8 mouse cellular contexts compared by ENCODE assay signal in genomic region chr2:93744346-93745229, GRCm38 (mm10).
DNase-seq lines count a peak whose midpoint lies in the region; ATAC-seq and TF ChIP-seq lines count a peak whose summit lies in the region.

No protein-coding gene starts in this region.

- in situ Hi-C loops in ES-E14 (cut with MboI; ENCODE audit: low sequenced_read_pairs in 2 of 2, unreplicated experiment in 2 of 2): no loop called here

- DNase-seq in gastrocnemius, adult 2 months: no peak
- no peak for DNase-seq in gastrocnemius, postnatal 4 days (ENCODE audit: low spot score in 2 of 2)
- DNase-seq in ES-E14 (ENCODE audit: low read depth, low spot score): no peak
- no peak for DNase-seq in embryonic facial prominence, embryonic 14.5 days (ENCODE audit: low spot score)
- peak; percentile 31 for DNase-seq in left cerebral cortex, postnatal 4 days
- DNase-seq in thymus, postnatal 0 days (ENCODE audit: low spot score): no peak
- no peak for DNase-seq in heart, adult 9 months (ENCODE audit: low spot score in 2 of 2)

- H3K4me1 ChIP-seq in ES-E14 (ENCODE audit: control insufficient read depth in 2 of 2, insufficient read depth in 2 of 2, low read length in 2 of 2, poor library complexity in 1 of 2): no peaks in the 10 kb centered on the region
- peaks cover 30% of the 10 kb centered on the region for H3K4me1 ChIP-seq in embryonic facial prominence, embryonic 14.5 days (ENCODE audit: control insufficient read depth, insufficient read depth, low read length)

- H3K27me3 ChIP-seq in embryonic facial prominence, embryonic 14.5 days (replicated peaks; ENCODE audit: control insufficient read depth, insufficient read depth, low read length): no peaks in the 10 kb centered on the region

- no peaks in the 10 kb centered on the region for H3K9me3 ChIP-seq in ES-E14 (ENCODE audit: control insufficient read depth, insufficient read depth, low read depth, low read length)
- no peaks in the 10 kb centered on the region for H3K9me3 ChIP-seq in embryonic facial prominence, embryonic 14.5 days (ENCODE audit: control insufficient read depth, low read length)

- peak overlapping the region; percentile 87 for H3K27ac ChIP-seq in gastrocnemius, adult 2 months
- H3K27ac ChIP-seq in ES-E14 (ENCODE audit: insufficient read depth, low read depth, low read length, poor library complexity, severe bottlenecking): no peak overlapping the region
- H3K27ac ChIP-seq in embryonic facial prominence, embryonic 14.5 days (replicated peaks; ENCODE audit: low read depth, low read length): peak overlapping the region; percentile 13; the same call in 1 of the 2 replicates

- 35% methylated on average over 11 of the region's 11 CpGs for WGBS in embryonic facial prominence, embryonic 14.5 days

- no peak overlapping the region for H3K9ac ChIP-seq in ES-E14 (ENCODE audit: insufficient read depth, low read depth, low read length, poor library complexity, severe bottlenecking)
- H3K9ac ChIP-seq in embryonic facial prominence, embryonic 14.5 days (ENCODE audit: low read depth, low read length): no peak overlapping the region

- no peaks in the 10 kb centered on the region for H3K36me3 ChIP-seq in ES-E14 (ENCODE audit: control insufficient read depth, insufficient read depth, low read length, poor library complexity, severe bottlenecking)
- H3K36me3 ChIP-seq in embryonic facial prominence, embryonic 14.5 days (ENCODE audit: control insufficient read depth, insufficient read depth, low read length): 0 out of 2 replicates have a peak, but pooled peaks cover under 1% of the 10 kb centered on the region

- intact Hi-C loops in gastrocnemius, adult 2 months (cut with DNase I): no loop called here
- intact Hi-C loops in left cerebral cortex, postnatal 4 days (cut with DNase I): no loop called here

- peak; percentile 29 for TF ChIP-seq CTCF in gastrocnemius, adult 2 months (IDR thresholded peaks at IDR 0.05)

- ATAC-seq in embryonic facial prominence, embryonic 14.5 days (ENCODE audit: low read depth): no peak
- ATAC-seq in monocyte, adult 5-6 weeks (replicated peaks; ENCODE audit: insufficient number of reproducible peaks, low FRiP score, low TSS enrichment, poor library complexity, severe bottlenecking): no peak

- peak overlapping the region; percentile 41 for H3K4me3 ChIP-seq in gastrocnemius, adult 2 months
- H3K4me3 ChIP-seq in ES-E14 (ENCODE audit: insufficient read depth in 1 of 2, low read depth in 1 of 2, low read length in 2 of 2, poor library complexity in 1 of 2, severe bottlenecking in 1 of 2): no peak overlapping the region
- no peak overlapping the region for H3K4me3 ChIP-seq in embryonic facial prominence, embryonic 14.5 days (ENCODE audit: low read depth, low read length)

- H3K4me2 ChIP-seq in embryonic facial prominence, embryonic 14.5 days (ENCODE audit: low read depth, low read length): no peak overlapping the region

TF ChIP-seq in ES-E14, 5 proteins besides CTCF, POLR2A, EP300 and RAD21:
- TF ChIP-seq ZNF384 (IDR thresholded peaks at IDR 0.05; ENCODE audit: low read depth, low read length) (peak; percentile 42; the same call in 1 of the 2 replicates), MAFK (IDR thresholded peaks at IDR 0.05; ENCODE audit: insufficient read depth, low read depth, low read length) (no peak)
TF ChIP-seq in ES-E14: peak in this region for 1.
